Mouse (Mus musculus) spleen, adult 2 months (tissue): ENCODE results near the gene Acsl3. TPM values are rescaled to one million over a fixed set of nuclear protein-coding genes. Genes with fewer than 3 reads are reported as not detected.

ENCODE experiments used
- DNase-seq, 2 experiments: peaks; one replicate each; pipeline versions ENCODE4 v3.0.0 to v3.0.0-alpha.2; 2012 to 2021; ENCODE audit warnings: low spot score in 2 of 2, low read depth in 1 of 2
- H3K27ac ChIP-seq: fragments of 200-500 bp; 2 replicates; pipeline ENCODE4 v1.5.1; 2012; ENCODE audit warnings: low read length, inconsistent platforms; ENCODE audit not compliant: insufficient read depth
- H3K27me3 ChIP-seq: fragments of 200-500 bp; 2 replicates; pipeline ENCODE4 v1.6.1; 2012; ENCODE audit warnings: mild to moderate bottlenecking, moderate library complexity, low read length, inconsistent platforms; ENCODE audit not compliant: control insufficient read depth, insufficient read depth
- H3K36me3 ChIP-seq: fragments of 200-500 bp; 2 replicates; pipeline ENCODE4 v1.6.1; 2012; ENCODE audit warnings: mild to moderate bottlenecking, low read length, inconsistent platforms; ENCODE audit not compliant: control insufficient read depth, insufficient read depth
- H3K4me1 ChIP-seq: fragments of 200-500 bp; 2 replicates; pipeline ENCODE4 v1.6.1; 2011; ENCODE audit warnings: inconsistent platforms; ENCODE audit not compliant: control insufficient read depth, insufficient read depth, insufficient read length
- H3K4me3 ChIP-seq: fragments of 200-500 bp; 2 replicates; pipeline ENCODE4 v1.5.1; 2011; ENCODE audit warnings: mild to moderate bottlenecking, inconsistent platforms; ENCODE audit not compliant: insufficient read depth, insufficient read length; ENCODE audit errors: extremely low read depth
- CTCF ChIP-seq: fragments of 200-500 bp; IDR thresholded peaks from 2 replicates; pipeline ENCODE4 v1.5.1; 2011; ENCODE audit warnings: mild to moderate bottlenecking, inconsistent platforms; ENCODE audit not compliant: insufficient read depth, insufficient read length, insufficient replicate concordance; ENCODE audit errors: extremely low read depth
- POLR2A ChIP-seq: fragments of 200-500 bp; IDR thresholded peaks from 2 replicates; pipeline ENCODE4 v1.6.1; 2011; ENCODE audit warnings: low read depth, low read length, inconsistent platforms
- WGBS: fragments of 180-500 bp; shearing (Covaris S2); methylation state at CpG from one replicate; pipeline ENCODE4 v1.1.7; 2018; 5-methylcytosine and 5-hydroxymethylcytosine counted together
- polyA plus RNA-seq: library from polyadenylated mRNA; depleted of rRNA; stranded (reverse); fragments of >200 nt; gene quantifications from 2 replicates; pipeline ENCODE4 v1.2.3, GENCODE M21; 2012; rRNA removed

Acsl3 gene
- polyA plus RNA-seq, 1 experiment = 1.8 TPM

DNA sequence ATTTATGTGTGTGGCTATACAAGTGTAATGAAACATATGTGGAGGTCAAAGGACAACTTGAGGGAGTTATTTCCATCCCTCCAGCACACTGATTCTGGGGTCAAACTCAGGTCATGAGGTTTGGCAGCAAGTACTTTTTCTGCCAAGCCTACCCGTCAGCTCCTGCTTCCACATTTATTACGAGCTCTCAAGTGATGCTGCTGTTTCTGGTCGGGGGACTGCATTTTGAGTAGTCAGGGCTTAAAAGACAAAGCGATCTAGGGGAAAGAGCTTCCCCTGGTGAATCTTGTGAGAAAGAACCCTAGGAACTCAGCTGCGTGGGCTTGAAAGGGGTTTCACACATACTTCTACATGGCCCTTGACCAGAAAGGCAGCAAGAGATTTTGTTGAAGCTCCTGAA, 80.0 kb downstream of the Acsl3 start:
- TF ChIP-seq POLR2A = no peak
- TF ChIP-seq CTCF = no peak
- H3K4me1 ChIP-seq = no peaks in the 10 kb centered on the region
- no peak overlapping the region for H3K4me3 ChIP-seq
- H3K36me3 ChIP-seq = no peaks in the 10 kb centered on the region
- no peak overlapping the region for H3K27ac ChIP-seq
- DNase-seq = no peak
- H3K27me3 ChIP-seq = no peaks in the 10 kb centered on the region
- WGBS = 82% methylated on average over 5 of the region's 5 CpGs

DNA sequence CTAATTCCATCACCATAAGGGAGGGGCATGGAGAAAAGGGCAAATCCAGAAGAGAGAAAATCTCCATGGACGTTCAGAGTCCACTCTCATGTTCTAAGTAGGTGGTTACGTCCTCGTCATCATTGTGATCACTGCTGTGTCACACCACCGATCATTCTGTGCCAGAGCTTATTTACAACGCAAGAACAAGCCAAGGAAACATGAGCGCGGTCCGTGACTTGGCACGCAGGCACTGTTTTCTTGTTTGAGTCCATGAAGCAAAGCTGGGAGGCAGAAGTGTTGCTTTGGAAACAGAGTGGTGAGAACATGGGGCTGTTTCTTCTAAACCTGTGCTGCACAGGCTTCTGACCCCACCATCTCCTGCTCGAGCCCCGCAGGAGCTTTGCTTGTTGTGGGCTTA, 83.1 kb downstream of the Acsl3 start:
- Histone ChIP-seq H3K4me1 (no peaks in the 10 kb centered on the region), H3K27ac (no peak overlapping the region), H3K36me3 (no peaks in the 10 kb centered on the region), H3K27me3 (no peaks in the 10 kb centered on the region), H3K4me3 (no peak overlapping the region)
- TF ChIP-seq CTCF = no peak
- TF ChIP-seq POLR2A = no peak
- WGBS = 92% methylated on average over 11 of the region's 11 CpGs
- no peak for DNase-seq

GRCm38 (mm10) chr1:78742198-78742597, 84.6 kb downstream of the Acsl3 start:
- TF ChIP-seq CTCF = no peak
- no peak for TF ChIP-seq POLR2A
- no peak for DNase-seq
- WGBS = 90% methylated on average over 12 of the region's 12 CpGs
- Histone ChIP-seq H3K4me1 (no peaks in the 10 kb centered on the region), H3K4me3 (no peak overlapping the region), H3K27me3 (no peaks in the 10 kb centered on the region), H3K36me3 (no peaks in the 10 kb centered on the region), H3K27ac (no peak overlapping the region)

DNA sequence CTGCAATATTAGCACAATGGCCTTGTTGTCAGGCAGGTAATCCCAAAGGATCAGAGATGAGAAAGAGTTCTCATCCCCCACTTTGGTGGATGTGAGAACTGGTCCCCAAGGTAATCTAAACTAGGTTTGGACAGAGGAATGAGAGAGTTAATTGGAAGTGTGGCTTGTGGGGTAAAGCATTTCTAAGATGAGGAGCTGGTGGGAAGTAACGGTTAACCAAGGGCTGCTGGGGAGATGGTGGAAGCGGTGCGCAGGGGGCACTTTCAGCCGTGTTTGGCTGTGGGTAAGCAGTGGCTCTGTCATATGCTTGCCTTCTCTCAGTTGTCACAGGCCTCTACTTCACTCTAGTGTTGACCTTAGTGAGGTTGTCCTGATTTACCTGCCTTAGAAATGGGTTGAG, 85.7 kb downstream of the Acsl3 start:
- H3K27ac ChIP-seq = no peak overlapping the region
- no peak for DNase-seq
- H3K36me3 ChIP-seq = no peaks in the 10 kb centered on the region
- no peaks in the 10 kb centered on the region for H3K27me3 ChIP-seq
- 88% methylated on average over 4 of the region's 4 CpGs for WGBS
- no peaks in the 10 kb centered on the region for H3K4me1 ChIP-seq
- no peak overlapping the region for H3K4me3 ChIP-seq
- no peak for TF ChIP-seq CTCF
- no peak for TF ChIP-seq POLR2A

DNA sequence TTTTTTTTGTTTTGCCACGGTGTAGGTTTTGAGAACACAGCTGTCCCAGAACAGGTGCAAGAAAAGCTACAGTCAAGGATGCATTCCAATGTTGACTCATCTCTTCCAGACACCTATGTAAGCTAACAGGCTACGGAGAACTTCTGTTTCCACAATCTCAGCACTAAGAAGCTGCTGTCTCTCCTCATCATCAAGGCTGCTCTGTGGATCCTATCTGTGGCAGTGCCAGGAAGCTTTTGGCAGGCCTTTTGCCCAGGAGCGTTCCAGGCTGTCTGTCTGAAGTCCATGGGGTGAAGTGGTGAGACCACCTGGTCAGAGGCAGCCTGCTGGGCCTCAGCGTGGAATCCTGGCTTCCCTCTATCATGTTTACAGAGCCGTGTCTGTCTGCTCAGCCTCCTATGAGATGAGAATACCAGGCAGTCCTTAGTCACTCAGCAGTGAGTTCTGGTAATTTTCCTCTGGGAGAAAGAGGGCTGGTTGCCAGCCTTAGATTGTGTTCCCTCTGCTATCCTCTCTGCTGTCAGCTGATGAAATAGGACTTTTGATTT, 87.7 kb downstream of the Acsl3 start:
- Histone ChIP-seq H3K27ac (no peak overlapping the region), H3K4me1 (no peaks in the 10 kb centered on the region), H3K27me3 (no peaks in the 10 kb centered on the region), H3K36me3 (no peaks in the 10 kb centered on the region), H3K4me3 (no peak overlapping the region)
- no peak for DNase-seq
- TF ChIP-seq POLR2A = no peak
- no peak for TF ChIP-seq CTCF
- 73% methylated on average over 5 of the region's 5 CpGs for WGBS

Other genes starting within 250 kb of the Acsl3 start
- 6.6 and 8.7 TPM in 2 replicates for gene Farsb, start 168.9 kb upstream of the Acsl3 start, polyA plus RNA-seq
- 0.88 TPM in 1 of 2 replicates, not detected in the other for gene Mogat1, start 146.8 kb upstream of the Acsl3 start, polyA plus RNA-seq
- 0.02 TPM in 1 of 2 replicates, not detected in the other for gene BC035947, start 145.7 kb upstream of the Acsl3 start, polyA plus RNA-seq
- 0.16 and 0.46 TPM in 2 replicates for gene Utp14b, start 213 bp downstream of the Acsl3 start, polyA plus RNA-seq
- gene Kcne4, start 158.9 kb downstream of the Acsl3 start, polyA plus RNA-seq = 0.35 and 0.84 TPM in 2 replicates